Mouse (Mus musculus) thymus, adult 2 months (tissue): ENCODE data around the gene Prom2.

Source experiments
- CTCF ChIP-seq: fragments of 200-500 bp; IDR thresholded peaks from 2 replicates; pipeline ENCODE4 v1.5.1; 2012; ENCODE audit warnings: mild to moderate bottlenecking, control low read depth, low read length, moderate library complexity, borderline replicate concordance; ENCODE audit not compliant: control insufficient read depth, poor library complexity, insufficient read depth; ENCODE audit errors: extremely low read depth
- POLR2A ChIP-seq: fragments of 200-500 bp; IDR thresholded peaks from 2 replicates; pipeline ENCODE4 v1.6.1; 2012; ENCODE audit warnings: mild to moderate bottlenecking, low read length, control low read depth, moderate library complexity; ENCODE audit not compliant: control insufficient read depth, poor library complexity, insufficient read depth; ENCODE audit errors: extremely low read depth

DNA sequence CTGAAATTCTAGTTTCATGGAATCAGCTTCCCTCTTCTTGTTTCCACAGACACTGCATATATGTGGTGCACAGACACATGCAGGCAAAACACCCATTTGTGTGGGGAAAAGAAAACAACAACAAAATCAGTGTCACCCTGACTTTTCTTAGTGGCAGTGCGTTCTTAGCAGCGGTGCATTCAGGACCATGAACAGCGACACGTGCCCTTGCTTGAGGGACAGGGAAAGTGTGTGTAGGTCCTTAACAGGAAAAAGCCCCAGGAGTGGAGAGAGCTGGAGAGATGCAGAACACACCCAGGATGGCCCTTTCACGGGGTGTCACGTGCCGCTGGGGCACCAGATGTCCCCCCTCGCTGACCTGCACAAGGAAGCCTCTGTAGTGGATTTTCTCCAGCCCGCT, 8.9 kb downstream of the Prom2 start:
- TF ChIP-seq CTCF (no peak), POLR2A (no peak)
